Mouse (Mus musculus): ENCODE measurements at regions not wholly inside any gene's neighbourhood (a gene's known extent, or its start where the extent isn't known, plus 50 kb on each side); places are given as distances from the start of the nearest gene placed in this dataset.

- DNase-seq (ENCODE audit: low spot score in 2 of 2): no peak
These were observed 338.3 kb upstream of the Zfp804a start for GRCm38 (mm10) chr2:81714716-81715115.

GRCm38 (mm10) chr2:81733484-81733883 lies 319.5 kb upstream of the Zfp804a start:
- no peak for DNase-seq (ENCODE audit: low spot score in 2 of 2)

GRCm38 (mm10) chr2:81734031-81734430 lies 319.0 kb upstream of the Zfp804a start:
- peak in 1 of 2 experiments; percentile 41 for DNase-seq (ENCODE audit: low spot score in 2 of 2)

GRCm38 (mm10) chr2:81765778-81766177 lies 287.2 kb upstream of the Zfp804a start:
- no peak for DNase-seq (ENCODE audit: low spot score in 2 of 2)

- no peak for DNase-seq (ENCODE audit: low spot score in 2 of 2)
These were observed 270.0 kb upstream of the Zfp804a start for GRCm38 (mm10) chr2:81783059-81783458.

Measured in layer of hippocampus, adult 18-20 months (tissue).